Comparison of ENCODE assay signal across 20 mouse cellular contexts in the genomic region with DNA sequence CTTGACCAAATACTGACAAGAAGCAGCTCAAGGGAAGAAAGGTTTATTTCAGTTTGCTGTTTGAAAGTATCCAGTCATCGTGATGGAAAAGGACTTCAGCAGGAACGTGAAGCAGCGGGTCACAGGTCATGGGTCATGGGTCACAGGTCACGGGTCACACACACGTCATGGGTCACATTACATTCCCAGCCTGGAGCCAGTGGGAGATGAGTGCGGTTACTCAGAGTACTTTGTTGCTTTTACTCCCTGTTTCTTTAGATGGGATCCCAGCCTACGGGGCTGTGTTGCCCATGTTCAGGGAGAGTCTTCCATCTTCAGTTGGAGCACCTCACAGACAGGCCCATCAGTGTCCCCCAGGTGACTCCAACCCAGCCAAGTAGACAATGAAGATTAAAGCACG. TPM values are rescaled to one million over a fixed set of nuclear protein-coding genes. Genes with fewer than 3 reads are reported as not detected.
"Had no signal": no experiment of that assay in that cellular context is flagged by ENCODE, and none has a peak within 500 bp of the region (broad histone marks: within the 10 kb centered on the region; RNA-seq: fewer than 3 reads in every experiment).

No protein-coding gene starts in this region.

- H3K36me3 ChIP-seq: lung, embryonic 15.5 days; midbrain, embryonic 12.5 days; midbrain, embryonic 15.5 days; neural tube, embryonic 12.5 days; stomach, embryonic 15.5 days had no signal

- H3K27me3 ChIP-seq: lung, embryonic 15.5 days; midbrain, embryonic 15.5 days; stomach, embryonic 15.5 days had no signal

- H3K27ac ChIP-seq: lung, embryonic 15.5 days; macrophage; midbrain, embryonic 12.5 days; midbrain, embryonic 15.5 days; neural tube, embryonic 12.5 days; stomach, embryonic 15.5 days; stomach, postnatal 0 days had no signal

- DNase-seq: liver, postnatal 0 days; lung, adult 2 months; lung, postnatal 14 days; lung, postnatal 36 days; right cerebral cortex, postnatal 14 days; thymus, adult 2 months; thymus, postnatal 25 days; thymus, postnatal 4 days had no signal

- H3K9ac ChIP-seq: liver, postnatal 0 days; lung, embryonic 15.5 days; midbrain, embryonic 12.5 days; midbrain, embryonic 15.5 days; neural tube, embryonic 12.5 days; stomach, embryonic 15.5 days had no signal

- ATAC-seq: liver, postnatal 0 days; lung, postnatal 0 days; midbrain, embryonic 15.5 days had no signal

- H3K4me2 ChIP-seq: lung, embryonic 15.5 days; midbrain, embryonic 12.5 days; midbrain, embryonic 15.5 days; neural tube, embryonic 12.5 days; stomach, embryonic 15.5 days had no signal

- H3K9me3 ChIP-seq: lung, embryonic 15.5 days; megakaryocyte, embryonic 14.5 days; midbrain, embryonic 12.5 days; midbrain, embryonic 15.5 days; neural tube, embryonic 12.5 days; stomach, embryonic 15.5 days had no signal

- H3K4me3 ChIP-seq: lung, embryonic 15.5 days; megakaryocyte, embryonic 14.5 days; midbrain, embryonic 12.5 days; midbrain, embryonic 15.5 days; neural tube, embryonic 12.5 days; stomach, embryonic 15.5 days had no signal

- H3K4me1 ChIP-seq: lung, embryonic 15.5 days; megakaryocyte, embryonic 14.5 days; stomach, embryonic 15.5 days had no signal

RNA-seq across cellular contexts. Expression of a gene that starts 13.4 kb away (rescaled TPM):
- total RNA-seq: megakaryocyte progenitor cell, adult 5-6 weeks; monocyte, adult 5-6 weeks; neutrophil, adult 5-6 weeks had no signal
- polyA plus RNA-seq: macrophage had no signal
